Mouse (Mus musculus) ES-Bruce4 (cell line): ENCODE data around the gene Naga. TPM values are rescaled to one million over a fixed set of nuclear protein-coding genes. Genes with fewer than 3 reads are reported as not detected.

ENCODE experiments used
- H3K27ac ChIP-seq: 2 replicates; pipeline ENCODE4 v1.5.1; 2012; ENCODE audit warnings: low read length, inconsistent platforms; ENCODE audit not compliant: insufficient read depth
- H3K27me3 ChIP-seq: 2 replicates; pipeline ENCODE4 v1.6.1; 2012; ENCODE audit warnings: mild to moderate bottlenecking, low read length, inconsistent platforms; ENCODE audit not compliant: control insufficient read depth, poor library complexity, insufficient read depth, severe bottlenecking
- H3K36me3 ChIP-seq: 2 replicates; pipeline ENCODE4 v1.6.1; 2012; ENCODE audit warnings: inconsistent platforms, mild to moderate bottlenecking, low read length, moderate library complexity; ENCODE audit not compliant: control insufficient read depth, poor library complexity, insufficient read depth, severe bottlenecking
- H3K4me1 ChIP-seq: one replicate; pipeline ENCODE4 v1.8.1; 2011; ENCODE audit warnings: low read length; ENCODE audit not compliant: control insufficient read depth, insufficient read depth
- H3K4me3 ChIP-seq: 2 replicates; pipeline ENCODE4 v1.5.1; 2011; ENCODE audit warnings: low read depth, mild to moderate bottlenecking, low read length
- H3K9ac ChIP-seq: 2 replicates; pipeline ENCODE4 v1.6.1; 2012; ENCODE audit warnings: low read depth, mild to moderate bottlenecking, inconsistent platforms; ENCODE audit not compliant: poor library complexity, severe bottlenecking
- H3K9me3 ChIP-seq: replicated peaks from 2 replicates; pipeline ENCODE4 v1.6.1; 2012; ENCODE audit warnings: mild to moderate bottlenecking, low read length, inconsistent platforms; ENCODE audit not compliant: control insufficient read depth, poor library complexity, insufficient read depth, severe bottlenecking
- CTCF ChIP-seq: IDR thresholded peaks from one replicate; pipeline ENCODE4 v1.8.1; 2011; ENCODE audit warnings: low read depth, low read length
- EP300 ChIP-seq: IDR thresholded peaks from 2 replicates; pipeline ENCODE4 v1.6.1; 2011; ENCODE audit warnings: low read depth, low read length; ENCODE audit not compliant: insufficient read depth
- POLR2A ChIP-seq: IDR thresholded peaks from one replicate; pipeline ENCODE4 v1.8.1; 2011; ENCODE audit warnings: low read length; ENCODE audit not compliant: insufficient read depth
- polyA plus RNA-seq: library from polyadenylated mRNA; stranded (reverse); fragments of >200 nt; gene quantifications from 2 replicates; pipeline ENCODE4 v1.2.4, GENCODE M21; 2011; ENCODE audit warnings: low read depth; ENCODE audit not compliant: missing spikeins, insufficient read depth, insufficient read length

Gene Naga
- polyA plus RNA-seq, 1 experiment: 29.5 TPM

GRCm38 (mm10) chr15:82335194-82335593 is 3.5 kb downstream of the Naga start:
- no peak overlapping the region for H3K9ac ChIP-seq
- TF ChIP-seq POLR2A: no peak
- no peak for TF ChIP-seq EP300
- no peak for TF ChIP-seq CTCF
- no peaks in the 10 kb centered on the region for H3K27me3 ChIP-seq
- no peak overlapping the region for H3K4me3 ChIP-seq
- no peaks in the 10 kb centered on the region for H3K9me3 ChIP-seq
- H3K27ac ChIP-seq: no peak overlapping the region
- H3K4me1 ChIP-seq: no peaks in the 10 kb centered on the region
- H3K36me3 ChIP-seq: peaks cover 8% of the 10 kb centered on the region

- no peaks in the 10 kb centered on the region for H3K27me3 ChIP-seq
- TF ChIP-seq POLR2A: no peak
- no peak for TF ChIP-seq CTCF
- TF ChIP-seq EP300: no peak
- H3K4me3 ChIP-seq: no peak overlapping the region
- H3K4me1 ChIP-seq: no peaks in the 10 kb centered on the region
- no peaks in the 10 kb centered on the region for H3K9me3 ChIP-seq
- no peaks in the 10 kb centered on the region for H3K36me3 ChIP-seq
- no peak overlapping the region for H3K9ac ChIP-seq
- no peak overlapping the region for H3K27ac ChIP-seq
These were observed 13.3 kb downstream of the Naga start for GRCm38 (mm10) chr15:82325382-82325781.

DNA sequence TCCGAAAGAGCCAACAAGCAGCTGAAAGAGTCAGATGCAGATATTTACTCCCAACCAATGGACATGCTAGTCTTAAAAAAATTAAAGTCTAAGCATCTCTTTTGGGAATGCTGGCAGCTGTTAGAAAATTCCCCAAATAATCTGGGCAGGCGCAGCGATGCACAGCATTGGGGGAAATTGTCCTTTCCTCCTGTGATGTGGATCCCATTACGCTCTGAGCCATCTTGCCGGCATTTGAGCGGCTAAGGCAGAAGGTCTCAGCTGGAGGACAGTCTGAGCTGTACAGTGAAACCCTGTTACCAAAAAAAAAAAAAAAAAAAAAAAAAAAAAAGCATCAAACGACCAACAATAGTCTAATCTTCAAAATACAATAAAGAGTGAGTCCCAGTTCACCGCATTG is 16.5 kb downstream of the Naga start:
- no peaks in the 10 kb centered on the region for H3K4me1 ChIP-seq
- H3K27ac ChIP-seq: no peak overlapping the region
- H3K27me3 ChIP-seq: no peaks in the 10 kb centered on the region
- H3K9ac ChIP-seq: no peak overlapping the region
- H3K9me3 ChIP-seq: no peaks in the 10 kb centered on the region
- H3K4me3 ChIP-seq: no peak overlapping the region
- TF ChIP-seq EP300 (no peak), POLR2A (no peak), CTCF (no peak)
- no peaks in the 10 kb centered on the region for H3K36me3 ChIP-seq

DNA sequence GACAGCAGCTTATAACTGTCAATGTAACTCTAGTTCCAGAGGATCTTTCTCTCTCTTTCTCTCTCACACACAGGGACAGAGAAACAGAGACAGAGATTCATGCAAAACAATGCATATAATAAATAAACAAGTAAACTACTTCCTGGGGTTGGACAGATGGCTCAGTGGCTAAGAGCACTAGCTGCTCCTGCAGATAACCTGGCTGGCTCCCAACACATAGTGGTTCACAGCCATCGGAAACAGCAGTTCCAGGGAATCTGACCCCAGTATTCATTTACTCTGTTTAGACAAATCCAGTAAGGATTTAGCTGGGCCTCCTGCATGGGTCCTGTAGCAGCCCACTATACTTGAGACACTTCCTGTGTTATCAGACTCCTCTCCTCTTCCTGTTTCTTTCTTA is 19.1 kb downstream of the Naga start:
- Histone ChIP-seq H3K36me3 (no peaks in the 10 kb centered on the region), H3K4me1 (no peaks in the 10 kb centered on the region), H3K9me3 (no peaks in the 10 kb centered on the region), H3K9ac (no peak overlapping the region), H3K27me3 (no peaks in the 10 kb centered on the region), H3K4me3 (no peak overlapping the region), H3K27ac (no peak overlapping the region)
- TF ChIP-seq CTCF: no peak
- TF ChIP-seq EP300: no peak
- no peak for TF ChIP-seq POLR2A

DNA sequence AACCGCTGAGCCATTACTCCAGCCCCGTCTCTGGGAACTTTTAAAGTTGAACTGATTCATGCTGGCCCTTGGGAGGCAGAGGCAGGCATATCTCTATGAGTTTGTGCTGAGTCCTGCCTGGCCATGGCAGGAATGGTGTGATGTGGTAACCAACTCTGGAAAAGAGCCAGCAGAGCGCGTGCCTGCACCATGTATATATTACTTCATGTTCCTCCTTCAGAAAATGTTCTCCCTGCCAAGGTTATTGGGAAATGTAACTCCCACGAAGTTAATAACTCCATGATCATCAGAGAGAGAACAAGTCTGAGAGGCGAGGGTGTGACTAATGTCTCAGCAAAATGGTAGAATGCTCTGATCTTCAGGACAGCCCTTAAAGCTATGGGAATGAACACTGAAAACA is 20.9 kb downstream of the Naga start:
- Histone ChIP-seq H3K9ac (no peak overlapping the region), H3K9me3 (no peaks in the 10 kb centered on the region)
- TF ChIP-seq EP300 (no peak), CTCF (no peak), POLR2A (no peak)

DNA sequence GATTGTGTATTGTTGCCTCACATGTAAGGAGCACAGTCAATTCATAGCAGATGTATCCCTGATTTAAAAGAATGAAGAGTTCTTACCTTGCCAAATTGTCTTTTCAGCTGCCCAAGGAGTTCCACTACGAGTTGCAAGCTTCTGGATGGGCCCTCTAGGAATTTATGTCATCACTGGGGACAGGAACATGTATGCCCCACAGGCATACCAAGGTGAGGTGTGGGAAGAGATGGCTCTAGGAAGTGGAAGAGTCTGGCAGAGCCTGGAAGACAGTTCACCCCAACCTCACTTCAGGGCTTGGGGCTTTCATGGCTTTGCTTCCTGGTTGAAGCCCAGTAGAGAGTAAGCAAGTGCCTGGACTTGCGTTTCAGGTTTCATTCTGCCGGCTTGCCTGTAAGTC is 30.3 kb downstream of the Naga start:
- Histone ChIP-seq H3K9ac (no peak overlapping the region), H3K9me3 (no peaks in the 10 kb centered on the region), H3K27me3 (no peaks in the 10 kb centered on the region), H3K4me1 (no peaks in the 10 kb centered on the region), H3K36me3 (no peaks in the 10 kb centered on the region), H3K27ac (no peak overlapping the region), H3K4me3 (no peak overlapping the region)
- TF ChIP-seq CTCF: no peak
- no peak for TF ChIP-seq EP300
- TF ChIP-seq POLR2A: no peak

More for the DNA sequence above, 20.9 kb downstream of the Naga start:
- no peaks in the 10 kb centered on the region for H3K4me1 ChIP-seq
- no peaks in the 10 kb centered on the region for H3K36me3 ChIP-seq
- H3K27ac ChIP-seq: no peak overlapping the region
- H3K27me3 ChIP-seq: no peaks in the 10 kb centered on the region
- no peak overlapping the region for H3K4me3 ChIP-seq
